Mouse (Mus musculus): ENCODE results near the gene Abhd10. TPM values are rescaled to one million over a fixed set of nuclear protein-coding genes. Genes with fewer than 3 reads are reported as not detected.

The Abhd10 gene
- 19.0 to 34.7 TPM (median 24.2 TPM) in 3 replicates for total RNA-seq (2017)

DNA sequence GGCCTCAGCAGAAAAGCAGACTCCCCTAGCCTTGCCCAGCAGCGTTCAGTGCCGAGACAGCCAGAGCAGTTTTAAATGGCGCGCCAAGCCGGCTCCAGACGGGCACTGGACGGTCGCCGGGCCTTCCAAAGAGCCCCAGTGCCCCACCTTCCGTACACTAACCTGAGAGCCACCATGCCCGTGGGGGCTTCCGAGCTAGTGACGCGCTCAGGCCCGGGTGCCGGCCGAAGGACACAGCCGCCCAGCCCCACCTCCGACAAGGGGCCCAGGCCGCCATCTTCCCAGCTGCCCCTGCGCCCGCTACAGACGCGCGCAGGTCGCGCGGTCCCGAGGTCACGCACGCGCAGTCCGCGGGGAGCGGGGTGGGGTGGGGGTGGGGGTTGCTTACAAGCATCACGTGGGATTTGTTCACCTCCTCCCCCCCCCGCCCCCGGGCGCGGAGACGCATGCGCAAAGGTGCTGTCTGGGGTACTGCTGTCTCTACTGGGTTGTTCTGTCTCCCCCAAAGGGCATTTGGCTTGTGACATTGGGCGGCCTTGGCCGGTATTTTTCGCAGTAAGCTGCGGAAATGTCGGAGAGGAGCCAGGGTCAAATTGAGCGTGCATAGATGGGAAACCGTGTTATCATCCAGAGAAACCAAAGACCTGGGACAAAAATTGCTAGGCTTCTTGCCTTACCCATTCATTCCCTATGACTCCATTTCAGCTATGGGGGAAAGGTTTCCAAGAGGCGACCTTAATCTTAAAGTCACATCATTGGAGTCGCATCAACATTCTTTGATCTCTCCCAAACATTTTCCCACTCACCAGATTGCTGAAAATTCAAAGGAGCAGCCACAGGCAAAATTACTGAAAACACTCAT lies at the start of gene Abhd10:
Abhd10 (minus strand) TSS at position 341 of the 862 bp plus-strand sequence.
- peak; percentile 79 for ATAC-seq (replicated peaks; ENCODE audit: insufficient number of reproducible peaks, low FRiP score, low TSS enrichment, poor library complexity, severe bottlenecking)

DNA sequence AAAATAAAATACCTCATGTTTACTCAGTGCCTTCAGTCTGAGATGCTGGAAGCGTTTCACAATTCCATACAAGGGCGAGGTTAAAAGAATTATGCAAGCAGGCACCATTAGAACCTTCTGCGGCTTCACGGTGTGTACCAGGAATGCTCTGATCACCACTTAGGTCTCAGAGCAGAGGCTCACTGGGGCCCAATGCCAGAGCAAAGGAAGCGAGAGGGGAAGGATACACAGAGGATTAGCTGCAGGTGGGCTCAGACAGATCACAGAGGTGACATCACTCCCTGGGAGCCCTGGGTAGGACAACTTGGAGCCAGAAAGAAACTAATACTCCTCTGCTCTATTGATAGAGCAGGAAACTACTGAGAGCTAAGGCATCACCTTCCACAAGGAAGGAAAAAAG lies 48.5 kb upstream of the Abhd10 start:
- no peak for ATAC-seq (replicated peaks; ENCODE audit: insufficient number of reproducible peaks, low FRiP score, low TSS enrichment, poor library complexity, severe bottlenecking)

DNA sequence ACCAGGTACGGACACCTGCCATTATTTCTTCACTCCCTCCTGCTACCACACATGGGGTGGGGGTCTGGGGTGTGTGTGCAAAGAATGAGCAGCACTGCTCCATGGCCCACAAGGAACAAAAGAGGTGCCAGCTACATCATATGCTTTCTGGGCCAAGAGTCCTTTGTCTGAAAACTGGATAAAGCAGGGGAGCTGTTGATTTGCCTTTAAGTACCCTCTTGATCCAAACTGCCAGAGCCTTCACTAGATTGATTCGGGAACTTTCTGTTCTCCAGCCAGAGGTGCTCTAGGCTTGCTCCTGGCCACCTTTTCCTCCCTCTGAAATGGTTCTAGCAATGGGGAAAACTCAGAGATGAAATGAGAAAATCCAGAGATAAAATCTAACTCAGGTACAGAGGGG lies 46.6 kb upstream of the Abhd10 start:
- ATAC-seq (replicated peaks; ENCODE audit: insufficient number of reproducible peaks, low FRiP score, low TSS enrichment, poor library complexity, severe bottlenecking) = no peak

DNA sequence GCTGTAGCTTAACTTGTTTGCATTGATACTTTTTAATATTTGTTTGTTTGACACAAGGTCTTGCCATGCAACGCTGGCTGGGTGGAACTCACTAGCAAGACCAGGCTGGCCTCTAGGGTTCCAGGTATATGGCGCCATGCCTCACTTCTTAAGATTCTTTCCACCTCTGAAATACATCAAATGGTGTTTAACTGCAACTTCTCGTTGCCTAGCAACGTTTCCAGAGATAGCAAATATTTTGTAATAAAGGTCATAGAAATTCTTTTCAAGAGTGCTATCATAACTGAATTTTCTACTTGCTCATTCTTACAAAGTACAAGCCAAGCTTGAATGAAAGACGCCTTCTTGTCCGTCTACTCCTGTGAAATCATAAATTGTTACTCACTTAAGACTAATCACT lies 44.9 kb upstream of the Abhd10 start:
- no peak for ATAC-seq (replicated peaks; ENCODE audit: insufficient number of reproducible peaks, low FRiP score, low TSS enrichment, poor library complexity, severe bottlenecking)

DNA sequence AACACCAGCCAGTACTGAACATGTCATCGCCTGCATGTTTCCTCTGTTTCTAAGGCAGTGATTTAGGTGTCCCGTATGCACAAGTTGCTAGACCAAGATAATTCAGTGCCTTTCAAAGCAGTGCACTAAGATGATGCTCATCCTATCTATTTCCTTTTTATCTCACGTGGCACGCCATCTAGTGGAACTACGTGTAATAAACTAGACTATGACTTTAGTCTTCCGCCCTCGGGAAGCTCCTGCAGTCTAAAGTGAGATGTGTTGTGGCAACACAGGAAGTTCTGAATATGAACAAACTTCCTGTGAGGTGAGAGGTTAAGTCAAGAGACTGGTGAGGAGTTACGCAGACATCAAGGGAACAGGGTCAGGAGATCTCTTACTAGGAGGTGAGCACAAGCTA lies 43.9 kb upstream of the Abhd10 start:
- ATAC-seq (replicated peaks; ENCODE audit: insufficient number of reproducible peaks, low FRiP score, low TSS enrichment, poor library complexity, severe bottlenecking) = no peak

DNA sequence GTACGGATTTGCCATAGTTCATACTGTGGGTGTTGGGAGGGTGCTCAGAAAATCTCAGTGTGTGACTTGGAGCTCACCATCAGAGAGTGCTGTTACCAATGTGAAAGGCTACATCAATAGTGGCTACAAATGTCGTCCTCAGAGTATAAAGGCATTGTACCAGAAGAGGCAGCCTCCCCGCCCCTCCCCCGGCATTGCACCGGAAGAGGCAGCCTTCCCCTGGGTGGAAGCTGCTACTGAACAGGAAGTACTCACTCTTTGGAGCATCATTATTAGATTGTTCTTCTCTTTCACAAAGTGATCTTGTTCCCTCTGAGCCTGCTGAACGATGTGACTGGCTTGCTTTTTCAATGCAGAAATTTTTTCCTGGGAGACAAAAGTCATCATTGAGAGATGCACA lies 37.2 kb upstream of the Abhd10 start:
- ATAC-seq (replicated peaks; ENCODE audit: insufficient number of reproducible peaks, low FRiP score, low TSS enrichment, poor library complexity, severe bottlenecking) = no peak

DNA sequence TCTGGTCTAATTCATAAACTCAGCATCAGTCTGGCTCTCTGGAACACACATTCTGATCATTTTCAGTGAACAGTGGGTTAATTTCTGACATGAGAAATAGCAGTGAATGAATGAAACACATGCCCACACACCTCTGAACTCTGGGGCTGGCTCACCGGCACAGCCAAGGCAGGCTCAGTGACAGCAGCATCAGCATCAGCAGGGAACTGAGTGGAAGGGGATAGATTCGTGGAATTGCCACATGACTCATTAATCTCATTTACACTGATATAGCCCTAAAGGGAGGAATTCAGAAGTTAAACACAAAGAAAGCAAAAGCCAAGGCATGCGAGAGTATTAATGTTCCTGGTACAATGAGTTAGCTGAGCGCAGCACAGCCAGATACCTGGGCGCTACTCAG lies 32.1 kb upstream of the Abhd10 start:
- no peak for ATAC-seq (replicated peaks; ENCODE audit: insufficient number of reproducible peaks, low FRiP score, low TSS enrichment, poor library complexity, severe bottlenecking)

DNA sequence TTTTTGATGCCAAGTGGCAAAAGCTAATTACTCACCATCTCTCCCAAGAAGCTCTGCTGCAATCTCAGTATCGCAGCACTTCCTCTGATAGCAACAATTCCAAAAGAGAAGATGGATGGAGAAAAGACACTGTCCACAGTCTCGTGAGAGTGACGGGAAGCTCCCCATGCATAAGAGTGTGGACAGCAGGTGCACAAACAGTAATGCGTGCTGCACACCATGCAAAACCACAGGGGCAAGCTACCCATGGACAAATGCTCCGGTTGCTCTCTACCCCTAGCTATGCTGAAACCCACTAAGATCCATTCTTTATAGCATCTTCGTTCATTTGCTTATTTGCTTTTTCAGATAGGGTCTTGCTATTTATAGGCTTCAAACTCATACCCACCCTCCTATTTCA lies 28.2 kb upstream of the Abhd10 start:
- ATAC-seq (replicated peaks; ENCODE audit: insufficient number of reproducible peaks, low FRiP score, low TSS enrichment, poor library complexity, severe bottlenecking) = no peak

DNA sequence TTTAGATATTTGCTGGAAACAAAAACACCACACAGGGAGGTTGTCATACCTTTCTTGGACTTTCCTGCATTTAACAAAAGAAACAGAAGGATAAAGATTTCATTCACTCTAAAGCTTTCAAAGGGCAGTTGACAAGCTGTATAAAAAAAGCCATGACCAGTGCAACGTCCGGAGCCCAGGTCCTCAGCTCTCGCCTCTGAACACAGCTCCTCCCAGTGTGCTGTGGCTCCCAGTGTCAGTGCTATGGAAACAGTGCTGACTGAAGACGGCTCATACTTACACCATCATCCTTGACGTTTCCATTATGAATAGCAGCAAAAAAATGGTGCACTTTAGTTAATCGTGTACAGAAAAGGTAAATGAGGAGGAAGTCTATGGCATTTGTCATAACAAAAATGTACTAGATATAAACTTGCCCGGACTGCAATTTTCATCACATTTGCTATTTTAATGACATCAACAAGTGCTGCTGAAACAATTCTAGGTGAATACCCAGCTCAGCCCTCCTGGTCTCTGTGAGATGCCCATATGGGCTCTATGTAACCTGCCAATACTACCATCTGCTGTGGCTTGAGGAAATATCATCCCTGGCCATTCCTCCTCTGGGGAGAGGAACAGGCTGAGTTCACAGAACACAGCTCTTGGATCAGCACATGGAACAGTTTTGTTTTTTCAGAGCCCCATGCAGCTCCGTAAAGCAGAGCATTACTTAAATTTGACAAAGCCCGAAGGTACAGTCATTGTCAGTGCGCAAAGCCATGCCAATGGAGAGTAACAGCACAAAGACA lies 25.3 kb upstream of the Abhd10 start:
- ATAC-seq (replicated peaks; ENCODE audit: insufficient number of reproducible peaks, low FRiP score, low TSS enrichment, poor library complexity, severe bottlenecking) = no peak

DNA sequence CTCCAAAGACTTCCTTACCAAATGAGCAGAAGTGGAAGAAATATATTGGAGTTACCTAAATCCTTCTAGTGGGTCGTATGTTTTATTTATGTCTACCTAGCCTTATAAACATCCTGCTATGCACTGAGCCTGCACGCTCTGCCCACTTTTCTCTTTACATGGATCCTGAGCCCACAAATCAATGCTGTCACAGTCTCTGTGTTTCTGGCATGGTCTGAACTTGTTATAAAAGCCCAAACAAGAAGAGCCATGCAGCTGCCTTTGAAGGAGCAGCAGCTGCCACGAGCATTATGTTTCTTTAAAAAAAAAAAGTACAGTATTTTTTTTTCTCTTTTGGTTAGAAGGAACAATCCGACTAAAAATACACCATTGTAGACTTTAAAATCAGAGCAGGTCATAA lies 24.7 kb upstream of the Abhd10 start:
- ATAC-seq (replicated peaks; ENCODE audit: insufficient number of reproducible peaks, low FRiP score, low TSS enrichment, poor library complexity, severe bottlenecking) = no peak

DNA sequence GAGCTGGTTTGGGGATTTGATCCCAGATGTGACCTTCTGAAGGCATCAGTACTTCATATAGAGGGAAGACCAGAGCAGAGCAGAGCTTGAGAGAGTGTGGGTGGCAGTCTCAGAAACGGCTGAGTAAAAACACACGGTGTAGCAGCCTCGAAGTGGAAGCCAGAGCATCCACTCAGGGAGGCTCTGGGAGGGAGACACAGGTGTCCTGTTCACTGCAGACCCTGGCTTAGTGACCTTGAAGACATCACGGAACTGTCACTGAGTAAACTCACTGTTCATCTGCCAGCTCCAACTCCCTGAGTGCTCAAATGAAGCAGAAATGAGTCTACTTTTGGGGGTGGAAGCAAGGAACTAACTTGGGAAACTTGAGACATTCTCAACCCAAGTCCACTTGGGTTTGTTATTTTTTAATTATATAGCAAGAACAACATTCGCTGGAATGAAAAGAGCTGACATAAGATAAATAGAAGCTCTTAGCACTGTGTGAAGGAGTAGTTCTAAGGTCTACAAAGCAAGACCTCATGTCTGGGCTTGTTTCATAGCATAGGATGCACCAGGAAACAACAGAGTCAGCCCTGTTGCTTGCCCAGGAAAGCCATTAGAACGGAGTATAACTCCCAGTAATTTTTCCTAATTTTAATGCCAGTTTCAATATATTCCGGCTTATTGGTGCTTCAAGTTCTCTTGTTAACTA lies 23.2 kb upstream of the Abhd10 start:
- ATAC-seq (replicated peaks; ENCODE audit: insufficient number of reproducible peaks, low FRiP score, low TSS enrichment, poor library complexity, severe bottlenecking) = no peak

DNA sequence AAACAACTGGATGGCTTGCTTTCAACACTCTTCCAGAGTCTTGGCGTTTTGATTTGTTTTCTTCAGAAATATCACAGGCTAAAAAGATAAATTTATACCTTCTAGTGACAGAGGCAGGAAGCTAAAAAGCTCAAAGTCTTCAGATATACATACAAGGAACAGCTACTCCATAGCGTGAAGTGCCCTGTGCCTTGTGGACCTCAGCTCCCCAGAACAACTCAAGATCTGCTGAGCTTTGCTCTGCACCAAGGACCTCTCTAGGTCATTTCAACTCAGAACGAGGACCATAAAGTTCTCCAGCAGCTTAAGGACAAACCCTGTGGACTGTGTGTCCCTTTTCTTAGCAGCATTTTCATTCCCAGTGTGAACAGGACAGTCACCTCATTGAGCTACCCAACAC lies 22.3 kb upstream of the Abhd10 start:
- ATAC-seq (replicated peaks; ENCODE audit: insufficient number of reproducible peaks, low FRiP score, low TSS enrichment, poor library complexity, severe bottlenecking) = no peak

DNA sequence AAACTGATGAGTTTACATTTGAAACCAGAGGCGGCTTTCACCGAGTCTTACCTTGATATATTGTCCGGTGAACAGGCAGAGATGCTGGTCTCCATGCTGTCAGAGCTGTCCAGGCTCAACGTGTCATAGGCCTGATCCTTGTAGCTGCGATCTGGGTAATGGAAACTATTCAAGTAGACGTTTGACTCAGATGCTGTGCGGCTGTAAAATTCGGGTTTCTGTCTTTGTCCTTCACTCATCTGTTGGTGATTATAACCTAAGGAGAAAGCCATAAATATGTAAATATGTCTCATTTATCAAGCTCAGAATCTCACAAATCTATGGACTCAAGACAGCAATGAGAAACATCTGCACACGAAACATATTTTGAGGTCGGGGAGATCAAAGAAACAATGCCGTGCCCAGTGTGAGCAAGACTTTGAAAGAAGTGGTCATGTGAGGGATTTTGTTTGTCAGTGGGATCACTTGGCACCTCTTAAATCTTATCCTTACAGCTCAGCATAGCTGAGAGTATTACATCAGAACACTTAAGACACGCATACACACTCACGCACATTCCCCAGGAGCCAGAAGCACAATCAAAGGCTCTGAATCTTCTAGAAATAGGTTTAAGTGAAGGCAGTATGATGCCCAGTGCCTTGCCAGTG lies 20.2 kb upstream of the Abhd10 start:
- ATAC-seq (replicated peaks; ENCODE audit: insufficient number of reproducible peaks, low FRiP score, low TSS enrichment, poor library complexity, severe bottlenecking) = no peak

DNA sequence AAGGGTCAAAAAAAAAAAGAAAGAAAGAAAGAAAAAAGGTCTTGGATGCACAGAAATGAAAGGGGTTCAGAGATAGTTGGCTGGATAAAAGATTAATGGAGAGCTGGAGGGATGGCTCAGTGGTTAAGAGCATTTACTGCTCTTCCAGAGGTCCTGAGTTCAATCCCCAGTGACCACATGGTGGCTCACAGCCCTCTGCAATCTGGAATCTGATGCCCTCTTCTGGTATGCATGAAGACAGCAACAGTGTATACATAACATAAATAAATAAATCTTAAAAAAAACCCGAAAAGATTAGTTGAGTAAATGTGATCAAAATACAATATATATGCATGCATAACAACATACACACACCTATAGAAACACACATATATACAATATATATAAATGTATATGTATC lies 18.7 kb upstream of the Abhd10 start:
- ATAC-seq (replicated peaks; ENCODE audit: insufficient number of reproducible peaks, low FRiP score, low TSS enrichment, poor library complexity, severe bottlenecking) = no peak

DNA sequence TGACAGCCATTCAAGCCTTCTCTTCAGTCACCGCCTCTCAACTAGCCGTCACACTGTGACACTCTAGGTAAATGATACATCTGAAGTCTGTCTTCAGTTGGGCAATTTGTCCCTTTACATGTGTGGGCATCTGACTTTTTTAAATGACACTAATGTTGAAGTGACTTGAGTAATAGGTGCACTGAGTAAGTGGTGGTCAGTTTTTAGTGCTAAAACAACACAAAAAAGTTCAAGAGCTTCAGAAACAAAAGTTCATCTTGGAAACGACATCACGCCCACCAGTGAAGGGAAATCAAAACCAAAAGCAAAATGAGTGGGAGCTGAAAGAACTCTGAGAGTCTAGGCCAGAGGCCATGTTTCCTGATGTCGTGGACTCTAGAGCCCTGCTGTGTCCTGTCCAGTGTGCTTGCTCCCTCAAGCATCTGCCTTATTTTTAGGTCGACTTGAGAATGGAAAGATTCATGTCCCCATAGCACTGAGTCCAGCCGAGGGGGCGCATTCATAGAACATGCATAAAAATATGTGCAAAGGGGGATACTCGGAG lies 16.0 kb upstream of the Abhd10 start:
- no peak for ATAC-seq (replicated peaks; ENCODE audit: insufficient number of reproducible peaks, low FRiP score, low TSS enrichment, poor library complexity, severe bottlenecking)

DNA sequence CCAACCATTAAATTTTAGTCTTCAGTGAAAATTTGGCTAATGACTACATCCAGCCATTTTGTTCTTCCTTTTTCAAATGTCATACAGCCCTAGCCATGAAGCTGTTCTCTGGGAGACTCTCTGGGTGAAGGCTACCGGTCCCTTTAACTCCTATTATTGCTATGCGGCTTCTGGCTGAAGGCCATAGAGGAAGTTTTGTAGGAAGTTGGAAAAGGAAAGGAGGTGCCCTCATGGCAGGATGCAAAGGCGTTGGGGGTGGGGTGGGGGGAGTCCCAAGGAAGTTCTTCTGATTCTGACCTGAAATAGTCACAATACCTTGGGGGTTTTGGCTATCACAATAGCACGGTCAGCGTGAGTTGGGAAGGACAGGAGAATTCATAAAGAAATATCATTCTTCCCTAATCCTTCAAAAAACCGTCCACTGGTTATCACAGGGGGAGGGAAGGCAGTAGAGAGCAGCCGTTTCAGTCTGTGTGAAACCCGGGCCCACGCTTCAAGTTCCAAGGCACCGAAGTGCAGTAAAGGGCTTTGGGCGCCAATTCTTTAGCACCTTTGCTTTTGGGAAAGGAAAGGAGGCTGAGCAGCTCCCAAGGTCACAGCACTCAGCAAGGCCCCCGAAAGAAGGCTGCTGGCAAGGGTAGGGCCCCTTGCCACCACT lies 14.8 kb upstream of the Abhd10 start:
- ATAC-seq (replicated peaks; ENCODE audit: insufficient number of reproducible peaks, low FRiP score, low TSS enrichment, poor library complexity, severe bottlenecking) = no peak

DNA sequence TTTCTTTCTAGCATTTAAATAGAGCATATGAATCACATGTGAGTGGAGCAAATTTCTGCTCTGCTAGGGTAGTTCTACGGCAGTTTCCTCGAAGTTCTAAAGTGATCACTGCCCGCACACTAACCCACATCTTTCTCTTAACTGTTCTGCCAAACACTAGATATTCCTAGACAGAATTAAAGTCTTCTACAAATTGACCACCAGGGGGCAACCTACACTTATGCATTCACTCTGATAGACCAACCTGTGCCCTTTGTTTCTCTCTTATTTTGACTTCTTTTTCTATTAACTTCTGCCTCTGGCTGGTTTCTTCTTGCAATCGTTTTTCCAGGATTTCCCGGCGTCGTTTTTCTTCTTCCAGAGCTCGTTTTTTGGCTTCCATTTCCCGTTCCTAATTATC lies 14.1 kb upstream of the Abhd10 start:
- peak; percentile 73 for ATAC-seq (replicated peaks; ENCODE audit: insufficient number of reproducible peaks, low FRiP score, low TSS enrichment, poor library complexity, severe bottlenecking)

DNA sequence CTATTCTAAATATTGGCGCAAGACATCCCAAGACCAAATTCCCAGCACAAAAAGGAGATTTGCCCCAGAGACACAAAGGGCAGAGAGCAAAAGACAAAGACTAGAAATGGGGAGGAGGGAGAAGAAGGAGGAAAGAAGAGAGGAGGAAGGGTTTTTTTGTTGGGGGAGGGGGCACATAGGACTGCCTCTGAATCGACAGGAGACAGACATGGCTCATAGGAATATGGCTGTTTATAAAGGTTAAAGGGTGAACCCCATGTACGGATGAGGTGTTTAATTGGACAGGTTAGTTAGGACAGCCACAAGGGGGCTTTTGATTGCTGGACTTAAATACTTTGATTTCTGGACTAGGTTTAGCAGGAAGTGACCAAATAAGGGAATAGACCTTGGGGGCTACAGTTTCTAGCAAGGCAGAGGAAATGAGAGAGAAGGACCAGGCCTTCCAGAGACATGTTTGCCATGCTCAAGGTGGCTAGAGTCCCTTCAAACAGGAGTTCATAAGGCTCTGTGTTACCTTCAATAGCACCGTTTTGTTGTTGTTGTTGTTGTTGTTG lies 913 bp upstream of the Abhd10 start:
- no peak for ATAC-seq (replicated peaks; ENCODE audit: insufficient number of reproducible peaks, low FRiP score, low TSS enrichment, poor library complexity, severe bottlenecking)
